11 mouse cellular contexts compared by ENCODE assay signal in genomic region chr6:85397165-85397564, GRCm38 (mm10). TPM values are rescaled to one million over a fixed set of nuclear protein-coding genes. Genes with fewer than 3 reads are reported as not detected.
DNase-seq lines count a peak whose midpoint lies in the region; ATAC-seq and TF ChIP-seq lines count a peak whose summit lies in the region.
"Had no signal": no experiment of that assay in that cellular context is flagged by ENCODE, and none has a peak within 500 bp of the region (broad histone marks: within the 10 kb centered on the region; RNA-seq: fewer than 3 reads in every experiment).

No protein-coding gene starts in this region.

- CTCF ChIA-PET in Patski (lab: Charles Lee), result interaction anchor here (1.0 to 2.7 kb wide), 10 partner anchors 8 to 243 kb away, joined by 3 to 9 read pairs (median 5); no protein-coding TSS in a partner anchor

- DNase-seq in cerebellum, adult 2 months, result no peak
- DNase-seq in cerebellum, adult 11-12 months, result no peak
- DNase-seq in layer of hippocampus, adult 11-12 months (ENCODE audit: low spot score), result peak; percentile 54
- no peak for DNase-seq in layer of hippocampus, adult 9-11 months
- DNase-seq in Patski (ENCODE audit: low read depth, low spot score), result no peak
- peak; percentile 53 for DNase-seq in induced T-regulatory cell, adult 2 months (ENCODE audit: low read depth)
- peak; percentile 65 for DNase-seq in lung, postnatal 36 days
- DNase-seq in yolk sac, embryonic 10.5 days (ENCODE audit: low spot score), result no peak

- no peaks in the 10 kb centered on the region; the same call in 1 of the 2 replicates for H3K4me1 ChIP-seq in cerebellum, adult 2 months (ENCODE audit: control insufficient read depth, insufficient read depth, low read length)
- H3K4me1 ChIP-seq: heart, embryonic 13.5 days; stomach, embryonic 15.5 days had no signal

- ATAC-seq in Patski, result no peak

- no peak overlapping the region for H3K27ac ChIP-seq in cerebellum, adult 2 months (ENCODE audit: insufficient read depth, low read length)
- H3K27ac ChIP-seq: heart, embryonic 13.5 days; stomach, embryonic 15.5 days had no signal

- POLR2A ChIA-PET in Patski (lab: Charles Lee), result interaction anchor here (0.6 kb wide), 1 partner anchor 139 kb away, joined by 4 read pairs; no protein-coding TSS in a partner anchor

- no peak overlapping the region for H3K4me3 ChIP-seq in cerebellum, adult 2 months (replicated peaks; ENCODE audit: insufficient read depth, low read depth, low read length)
- H3K4me3 ChIP-seq: heart, embryonic 13.5 days; stomach, embryonic 15.5 days had no signal

- peak; percentile 49; the same call in 1 of the 2 replicates for TF ChIP-seq CTCF in cerebellum, adult 2 months (IDR thresholded peaks at IDR 0.05; ENCODE audit: borderline replicate concordance, insufficient read depth, low read depth, low read length)
- peak; percentile 80 for TF ChIP-seq CTCF in Patski (IDR thresholded peaks at IDR 0.05)

- in situ Hi-C loops in Patski (cut with MboI; ENCODE audit: low pct_unique_long_range_greater_than_20kb), result loop anchor here (5.0 kb wide), 1 partner anchor 135 kb away; no protein-coding TSS in a partner anchor

- no peak for TF ChIP-seq POLR2A in cerebellum, adult 2 months (IDR thresholded peaks at IDR 0.05; ENCODE audit: borderline replicate concordance, insufficient read depth, low read length)

- WGBS in cerebellum, adult 2 months, result 20% methylated on average over 1 of the region's 1 CpGs

- no peaks in the 10 kb centered on the region for H3K27me3 ChIP-seq in cerebellum, adult 2 months (ENCODE audit: control insufficient read depth, insufficient read depth, low read length)
- H3K27me3 ChIP-seq in Patski, result no peaks in the 10 kb centered on the region
- H3K27me3 ChIP-seq: stomach, embryonic 15.5 days had no signal

RNA-seq across cellular contexts. Expression of gene Rab11fip5, which starts 22.7 kb away (rescaled TPM):
- 70.7 and 75.2 TPM in 2 replicates for polyA plus RNA-seq in cerebellum, adult 2 months (2012; rRNA removed)
- 151 TPM for polyA plus RNA-seq in Patski (2021)
- polyA plus RNA-seq: G1E had no signal

RNA-seq across cellular contexts. Expression of gene Noto, which starts 26.5 kb away (rescaled TPM):
- not detected in 2 replicates for polyA plus RNA-seq in cerebellum, adult 2 months (2012; rRNA removed)
- not detected for polyA plus RNA-seq in Patski (2021)
- polyA plus RNA-seq: G1E; heart, embryonic 13.5 days; stomach, embryonic 15.5 days had no signal

RNA-seq across cellular contexts. Expression of gene Smyd5, which starts 34.6 kb away (rescaled TPM):
- polyA plus RNA-seq in cerebellum, adult 2 months (2012; rRNA removed), result 35.3 and 38.8 TPM in 2 replicates
- polyA plus RNA-seq in Patski (2021), result 51.8 TPM

RNA-seq across cellular contexts. Expression of gene Cct7, which starts 54.1 kb away (rescaled TPM):
- 207 TPM in 2 replicates for polyA plus RNA-seq in cerebellum, adult 2 months (2012; rRNA removed)
- 397 TPM for polyA plus RNA-seq in Patski (2021)

RNA-seq across cellular contexts. Expression of gene Pradc1, which starts 54.6 kb away (rescaled TPM):
- polyA plus RNA-seq in cerebellum, adult 2 months (2012; rRNA removed), result 21.2 and 21.5 TPM in 2 replicates
- polyA plus RNA-seq in Patski (2021), result 14.6 TPM

Comparison
In these comparisons a context has a peak if more than half of its experiments do, and no peak if none do; other contexts are left out.
1. DNase-seq: peak in layer of hippocampus, adult 11-12 months (single experiment), induced T-regulatory cell, adult 2 months (single experiment) and lung, postnatal 36 days (single experiment); none in cerebellum, adult 2 months (0 of 2), cerebellum, adult 11-12 months (single experiment), layer of hippocampus, adult 9-11 months (single experiment), Patski (single experiment) and yolk sac, embryonic 10.5 days (single experiment).